Mouse (Mus musculus): Measurements from ENCODE around the gene Pth2r. TPM values are rescaled to one million over a fixed set of nuclear protein-coding genes. Genes with fewer than 3 reads are reported as not detected.

Gene Pth2r
- polyA plus RNA-seq (2011; ENCODE audit: insufficient read depth, insufficient read length, low replicate concordance, missing spikeins) = not detected in 2 replicates

DNA sequence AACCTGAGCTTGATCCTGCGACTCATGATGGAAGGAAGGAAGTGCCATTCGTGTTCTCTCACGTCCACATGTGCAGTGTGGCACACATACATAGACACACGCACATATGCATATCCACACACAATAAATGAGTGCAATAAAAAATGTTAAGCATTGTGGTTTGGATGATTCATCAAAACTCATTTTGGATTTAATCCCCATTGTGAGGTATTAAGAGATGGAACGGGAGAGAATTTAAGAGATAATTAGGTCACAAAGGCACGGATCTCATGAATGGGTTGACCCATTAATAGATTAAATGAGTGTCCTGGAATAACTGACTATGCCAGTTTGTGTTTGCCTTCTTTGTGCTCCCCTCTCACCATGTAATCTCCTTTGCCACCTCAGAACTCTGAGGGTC lies at the start of gene Pth2r:
TSS of gene Pth2r (plus strand) at position 301 of the 400 bp plus-strand sequence.
- TF ChIP-seq CTCF (IDR thresholded peaks at IDR 0.05; ENCODE audit: control insufficient read depth, insufficient read depth, low read length) (no peak), POLR2A (IDR thresholded peaks at IDR 0.05; ENCODE audit: borderline replicate concordance, control insufficient read depth, low read depth, low read length) (no peak)
- no peak within 1 kb of the TSS for H3K27ac ChIP-seq (ENCODE audit: control insufficient read depth, insufficient read depth, low read depth, low read length, poor library complexity)
- WGBS = 66% methylated on average over 6 of the region's 6 CpGs
- H3K4me3 ChIP-seq (replicated peaks; ENCODE audit: control insufficient read depth, low read depth, low read length) = no peak within 1 kb of the TSS
- H3K4me1 ChIP-seq (ENCODE audit: control insufficient read depth, insufficient read depth, low read length) = no peaks in the 10 kb centered on the region

DNA sequence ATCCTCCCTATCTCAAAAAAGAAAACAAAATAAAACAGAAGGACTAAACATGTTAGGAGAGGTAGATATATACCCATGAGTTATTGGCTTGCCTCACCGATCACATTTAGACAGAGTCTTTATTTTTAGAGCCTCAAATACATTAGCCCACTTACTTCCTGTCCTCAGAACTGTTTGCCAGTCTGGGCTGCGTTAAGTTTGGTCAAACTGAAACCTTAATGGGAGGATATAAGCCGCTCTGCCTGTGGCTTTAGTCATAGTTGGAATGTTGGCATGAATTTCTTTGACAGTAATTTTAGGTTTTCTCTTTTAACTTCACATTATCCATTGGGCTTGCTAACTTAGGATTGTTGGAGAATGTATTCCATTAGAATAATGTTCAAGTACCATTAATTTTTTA lies 44.1 kb upstream of the Pth2r start:
- H3K4me3 ChIP-seq (replicated peaks; ENCODE audit: control insufficient read depth, low read depth, low read length) = no peak overlapping the region
- H3K27ac ChIP-seq (ENCODE audit: control insufficient read depth, insufficient read depth, low read depth, low read length, poor library complexity) = no peak overlapping the region
- TF ChIP-seq POLR2A (IDR thresholded peaks at IDR 0.05; ENCODE audit: borderline replicate concordance, control insufficient read depth, low read depth, low read length) (no peak), CTCF (IDR thresholded peaks at IDR 0.05; ENCODE audit: control insufficient read depth, insufficient read depth, low read length) (no peak)
- no peaks in the 10 kb centered on the region for H3K4me1 ChIP-seq (ENCODE audit: control insufficient read depth, insufficient read depth, low read length)
- 22% methylated on average over 3 of the region's 3 CpGs for WGBS

DNA sequence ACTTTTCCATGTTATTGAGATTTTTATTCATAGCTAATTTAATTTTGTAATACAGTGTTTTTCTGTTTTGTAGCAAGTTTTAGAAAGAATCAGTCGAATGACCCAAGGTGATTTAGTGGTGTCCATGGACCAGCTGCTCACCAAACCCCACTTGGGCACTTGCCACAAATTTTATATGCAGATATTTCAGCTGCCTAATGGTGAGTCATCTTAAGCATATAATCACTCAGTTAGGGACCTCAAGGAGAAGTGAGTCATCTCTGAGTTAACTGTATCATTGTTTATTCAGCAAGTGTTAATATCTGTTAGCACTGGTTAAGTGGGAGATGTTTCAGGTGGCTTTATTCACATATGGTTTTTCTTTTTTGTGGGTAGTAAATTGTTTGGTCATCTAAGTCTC lies 36.2 kb upstream of the Pth2r start:
- no peak overlapping the region for H3K4me3 ChIP-seq (replicated peaks; ENCODE audit: control insufficient read depth, low read depth, low read length)
- TF ChIP-seq CTCF (IDR thresholded peaks at IDR 0.05; ENCODE audit: control insufficient read depth, insufficient read depth, low read length) (no peak), POLR2A (IDR thresholded peaks at IDR 0.05; ENCODE audit: borderline replicate concordance, control insufficient read depth, low read depth, low read length) (no peak)
- WGBS = 85% methylated on average over 1 of the region's 1 CpGs

DNA sequence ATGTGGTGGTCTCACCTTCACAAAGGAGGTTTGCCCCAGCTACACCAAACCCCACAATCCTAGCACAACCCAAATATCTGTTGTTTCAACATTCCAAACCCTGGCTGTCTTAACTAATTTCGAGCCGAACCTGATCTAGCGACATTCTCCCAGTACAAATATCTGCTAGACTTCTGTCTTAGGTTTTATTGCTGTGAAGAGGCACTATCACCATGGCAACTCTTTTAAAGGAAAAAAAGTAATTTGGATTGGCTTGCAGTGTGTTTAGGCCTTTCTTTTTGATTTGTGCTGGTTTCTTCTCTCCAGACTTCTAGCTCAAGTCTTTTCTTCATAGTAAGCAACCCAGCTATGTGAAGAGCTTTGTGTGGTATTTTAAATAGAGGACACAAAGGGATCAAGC lies 1.4 kb upstream of the Pth2r start:
- TF ChIP-seq CTCF (IDR thresholded peaks at IDR 0.05; ENCODE audit: control insufficient read depth, insufficient read depth, low read length) (no peak), POLR2A (IDR thresholded peaks at IDR 0.05; ENCODE audit: borderline replicate concordance, control insufficient read depth, low read depth, low read length) (no peak)
- no peak overlapping the region for H3K4me3 ChIP-seq (replicated peaks; ENCODE audit: control insufficient read depth, low read depth, low read length)
- 93% methylated on average over 3 of the region's 3 CpGs for WGBS
- H3K27ac ChIP-seq (ENCODE audit: control insufficient read depth, insufficient read depth, low read depth, low read length, poor library complexity) = no peak overlapping the region
- H3K4me1 ChIP-seq (ENCODE audit: control insufficient read depth, insufficient read depth, low read length) = no peaks in the 10 kb centered on the region

More for the DNA sequence above, 36.2 kb upstream of the Pth2r start:
- no peaks in the 10 kb centered on the region for H3K4me1 ChIP-seq (ENCODE audit: control insufficient read depth, insufficient read depth, low read length)
- H3K27ac ChIP-seq (ENCODE audit: control insufficient read depth, insufficient read depth, low read depth, low read length, poor library complexity) = no peak overlapping the region

DNA sequence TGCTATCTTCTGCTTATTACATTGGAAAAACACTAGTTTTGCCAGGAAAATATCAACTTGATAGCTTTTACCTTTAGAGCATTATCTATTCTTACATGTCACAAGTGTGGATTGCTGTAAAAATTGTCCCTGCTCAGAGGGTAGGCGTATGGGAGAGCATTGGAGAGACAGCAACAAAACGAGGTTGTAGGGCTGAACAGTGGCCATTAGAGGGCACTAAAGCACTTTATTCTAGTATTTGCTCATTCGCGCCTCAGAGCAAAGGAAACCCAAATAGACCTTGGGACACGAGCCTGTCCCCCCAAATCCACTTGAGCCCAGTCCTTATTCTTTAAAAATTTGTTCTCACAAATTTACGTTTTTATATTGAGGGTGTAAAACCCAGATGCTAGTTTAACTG lies 910 bp downstream of the Pth2r start:
- H3K4me3 ChIP-seq (replicated peaks; ENCODE audit: control insufficient read depth, low read depth, low read length) = no peak overlapping the region
- WGBS = 10% methylated on average over 6 of the region's 6 CpGs
- TF ChIP-seq CTCF (IDR thresholded peaks at IDR 0.05; ENCODE audit: control insufficient read depth, insufficient read depth, low read length) = peak; percentile 25; the same call in 1 of the 2 replicates
- TF ChIP-seq POLR2A (IDR thresholded peaks at IDR 0.05; ENCODE audit: borderline replicate concordance, control insufficient read depth, low read depth, low read length) = no peak
- no peak overlapping the region for H3K27ac ChIP-seq (ENCODE audit: control insufficient read depth, insufficient read depth, low read depth, low read length, poor library complexity)
- H3K4me1 ChIP-seq (ENCODE audit: control insufficient read depth, insufficient read depth, low read length) = no peaks in the 10 kb centered on the region

DNA sequence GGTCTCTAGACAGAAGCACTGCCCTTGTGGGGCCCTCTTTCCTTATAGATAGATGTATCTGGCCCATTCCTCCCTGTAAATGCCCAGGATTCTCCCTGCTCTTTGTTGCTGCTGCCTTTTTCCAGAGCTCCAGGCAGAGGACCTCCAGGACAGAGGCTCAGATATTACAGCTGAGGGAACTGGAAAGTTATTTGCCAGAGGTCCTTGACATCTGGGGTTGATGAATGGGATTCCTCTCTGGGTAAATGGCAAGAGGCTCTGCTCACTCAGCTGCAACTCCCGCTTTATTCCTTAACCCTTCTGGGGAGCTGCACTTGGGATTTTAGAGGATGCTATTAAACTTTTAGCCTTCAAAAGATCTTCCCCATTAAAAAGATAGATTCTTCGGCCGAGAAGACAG lies 26.6 kb downstream of the Pth2r start:
- no peak for TF ChIP-seq CTCF (IDR thresholded peaks at IDR 0.05; ENCODE audit: control insufficient read depth, insufficient read depth, low read length)
- Histone ChIP-seq H3K4me3 (replicated peaks; ENCODE audit: control insufficient read depth, low read depth, low read length) (no peak overlapping the region), H3K27ac (ENCODE audit: control insufficient read depth, insufficient read depth, low read depth, low read length, poor library complexity) (no peak overlapping the region), H3K4me1 (ENCODE audit: control insufficient read depth, insufficient read depth, low read length) (no peaks in the 10 kb centered on the region)
- 83% methylated on average over 3 of the region's 3 CpGs for WGBS

DNA sequence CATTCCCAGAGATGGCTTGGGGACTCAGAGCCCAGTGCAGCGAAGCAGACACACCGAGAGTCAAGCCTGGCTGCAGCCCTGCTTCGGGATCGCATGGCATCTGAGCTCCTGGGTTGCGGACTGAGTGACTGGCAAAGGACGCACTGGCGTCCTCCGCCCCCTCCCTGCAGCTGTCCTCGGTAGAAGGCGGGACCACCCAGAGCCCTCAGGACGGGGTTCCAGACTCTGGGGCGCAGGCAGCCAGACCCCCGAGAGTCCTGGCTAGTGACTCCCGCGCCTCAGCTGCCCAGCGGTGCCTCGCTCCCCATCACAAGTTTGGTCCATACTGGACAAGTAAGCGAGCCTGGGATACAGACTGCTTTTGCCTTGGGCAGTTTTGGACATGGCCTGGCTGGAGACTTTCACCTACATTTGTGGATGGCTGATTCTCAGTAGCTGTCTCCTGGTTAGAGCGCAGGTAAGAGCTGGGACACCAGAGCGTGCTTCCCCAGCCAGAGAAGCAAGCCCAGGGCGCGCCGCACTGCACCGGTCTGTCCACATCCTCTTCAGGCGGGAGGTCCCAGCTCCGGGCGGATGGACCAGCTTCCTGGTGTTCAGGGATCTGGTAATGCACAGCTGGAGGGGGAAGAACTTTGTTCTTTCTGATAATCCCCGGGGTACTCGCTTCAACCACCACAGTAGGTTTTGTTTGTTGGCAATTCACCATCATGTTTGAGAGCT lies 29.5 kb downstream of the Pth2r start:
- WGBS = 7% methylated on average over 29 of the region's 29 CpGs
- TF ChIP-seq POLR2A (IDR thresholded peaks at IDR 0.05; ENCODE audit: borderline replicate concordance, control insufficient read depth, low read depth, low read length) (no peak), CTCF (IDR thresholded peaks at IDR 0.05; ENCODE audit: control insufficient read depth, insufficient read depth, low read length) (no peak)
- Histone ChIP-seq H3K4me3 (replicated peaks; ENCODE audit: control insufficient read depth, low read depth, low read length) (no peak overlapping the region), H3K4me1 (ENCODE audit: control insufficient read depth, insufficient read depth, low read length) (no peaks in the 10 kb centered on the region), H3K27ac (ENCODE audit: control insufficient read depth, insufficient read depth, low read depth, low read length, poor library complexity) (no peak overlapping the region)

DNA sequence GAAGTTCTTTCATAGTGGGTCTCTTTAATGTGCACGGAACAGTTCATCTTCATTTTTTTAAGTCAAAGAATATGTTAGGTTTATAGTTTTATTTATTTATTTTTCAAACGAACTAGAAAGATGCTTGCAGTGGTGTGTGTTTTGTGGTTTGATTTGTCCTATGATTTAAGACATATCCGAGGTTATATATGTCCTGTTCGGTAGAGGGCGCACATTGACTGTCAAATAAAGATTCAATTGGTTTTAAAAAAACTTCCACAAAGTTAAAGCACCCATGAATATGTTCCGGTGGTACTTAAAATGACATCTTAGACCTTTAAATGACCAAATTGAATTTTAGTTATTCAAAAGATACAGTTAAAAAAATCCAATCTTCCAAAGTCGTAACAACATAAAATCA lies 30.3 kb downstream of the Pth2r start:
- Histone ChIP-seq H3K4me3 (replicated peaks; ENCODE audit: control insufficient read depth, low read depth, low read length) (no peak overlapping the region), H3K27ac (ENCODE audit: control insufficient read depth, insufficient read depth, low read depth, low read length, poor library complexity) (no peak overlapping the region), H3K4me1 (ENCODE audit: control insufficient read depth, insufficient read depth, low read length) (no peaks in the 10 kb centered on the region)
- WGBS = 10% methylated on average over 7 of the region's 7 CpGs
- TF ChIP-seq CTCF (IDR thresholded peaks at IDR 0.05; ENCODE audit: control insufficient read depth, insufficient read depth, low read length) (no peak), POLR2A (IDR thresholded peaks at IDR 0.05; ENCODE audit: borderline replicate concordance, control insufficient read depth, low read depth, low read length) (no peak)

DNA sequence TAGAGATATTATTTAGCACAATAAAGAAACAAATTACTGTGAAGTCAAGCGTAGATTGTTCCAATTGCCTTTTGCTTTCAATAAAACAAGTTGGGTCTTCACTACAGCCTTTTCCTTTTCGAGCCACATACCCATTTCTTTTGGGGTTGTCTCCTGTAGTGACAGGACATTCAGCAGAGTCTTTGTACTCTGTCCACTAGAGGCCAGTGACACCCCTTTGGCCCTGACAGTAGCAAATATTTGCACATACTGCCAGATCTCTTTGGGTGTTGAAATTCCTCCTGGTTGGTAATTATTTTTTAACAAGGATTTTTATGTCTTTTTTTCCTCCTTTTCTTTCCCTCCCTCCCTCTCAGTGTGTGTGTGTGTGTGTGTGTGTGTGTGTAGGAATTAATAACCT lies 31.0 kb downstream of the Pth2r start:
- 60% methylated on average over 2 of the region's 2 CpGs for whole genome bisulfite sequencing
- Histone ChIP-seq H3K4me3 (replicated peaks; ENCODE audit: control insufficient read depth, low read depth, low read length) (no peak overlapping the region), H3K27ac (ENCODE audit: control insufficient read depth, insufficient read depth, low read depth, low read length, poor library complexity) (no peak overlapping the region), H3K4me1 (ENCODE audit: control insufficient read depth, insufficient read depth, low read length) (no peaks in the 10 kb centered on the region)
- TF ChIP-seq CTCF (IDR thresholded peaks at IDR 0.05; ENCODE audit: control insufficient read depth, insufficient read depth, low read length) = no peak
- no peak for TF ChIP-seq POLR2A (IDR thresholded peaks at IDR 0.05; ENCODE audit: borderline replicate concordance, control insufficient read depth, low read depth, low read length)
